Mouse (Mus musculus): ENCODE measurements around the gene Olfr92. TPM values are rescaled to one million over a fixed set of nuclear protein-coding genes. Genes with fewer than 3 reads are reported as not detected.

Gene Olfr92
- polyA plus RNA-seq (2017; shearing (Covaris generic)) = not detected

GRCm38 (mm10) chr17:37119988-37120387, at the start of gene Olfr92:
Gene Olfr92, minus strand, starts transcription at chr17:37120088.

GRCm38 (mm10) chr17:37161394-37161793, 41.5 kb upstream of the Olfr92 start, which contains the start of gene Olfr93:
Gene Olfr93, minus strand, starts transcription at chr17:37161494.

DNA sequence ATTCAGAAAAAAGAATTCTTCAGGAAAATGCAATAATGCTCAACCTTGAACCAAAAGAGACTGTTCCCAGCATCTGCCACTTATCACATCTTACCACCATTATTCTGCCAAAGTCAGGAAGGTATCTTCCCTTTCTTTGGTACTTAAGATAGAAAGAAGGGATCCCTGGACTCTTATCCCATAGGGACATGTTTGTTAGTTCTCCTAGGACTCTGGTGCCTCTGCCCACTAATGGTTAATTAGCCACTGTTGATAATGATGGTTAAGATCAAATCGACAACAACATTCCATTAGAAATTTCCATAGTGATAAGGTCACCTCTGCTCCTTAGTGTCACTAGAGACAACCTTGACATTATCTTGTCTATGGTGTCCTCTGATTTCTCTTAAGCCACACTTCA, 21.7 kb downstream of the Olfr92 start, which contains the start of gene Olfr91:
Olfr91 (minus strand) TSS at position 101 of the 400 bp plus-strand sequence.

DNA sequence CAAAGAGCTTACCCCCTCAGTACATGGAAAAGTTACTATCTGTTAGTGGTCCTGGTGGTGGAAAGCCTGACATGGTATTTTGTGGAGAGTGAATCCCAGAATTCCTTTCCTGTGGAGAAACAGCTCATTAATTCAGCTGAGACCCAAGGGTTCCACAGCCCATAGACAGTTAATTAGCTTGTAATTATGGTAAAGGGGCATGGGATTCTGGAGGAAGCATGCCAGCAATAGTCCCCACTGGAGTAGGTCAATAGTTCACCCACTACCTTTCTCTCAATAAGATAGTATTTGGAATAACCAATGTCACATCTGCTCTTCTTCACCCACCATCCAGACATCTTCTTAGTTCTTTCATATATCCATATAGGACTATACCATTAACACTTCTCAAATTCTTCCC, 31.5 kb downstream of the Olfr92 start, which contains the start of gene Olfr90:
Olfr90 (minus strand) TSS at position 101 of the 400 bp plus-strand sequence.

Other genes starting within 250 kb of the Olfr92 start
- not detected for gene Trim40, start 230.0 kb downstream of the Olfr92 start, polyA plus RNA-seq (2017; shearing (Covaris generic))
- not detected for gene Trim31, start 222.0 kb downstream of the Olfr92 start, polyA plus RNA-seq (2017; shearing (Covaris generic))
- gene Rnf39, start 177.2 kb downstream of the Olfr92 start, polyA plus RNA-seq (2017; shearing (Covaris generic)) = 0.86 TPM
- gene Ppp1r11, start 168.3 kb downstream of the Olfr92 start, polyA plus RNA-seq (2017; shearing (Covaris generic)) = 243 TPM
- gene Znrd1, start 161.5 kb downstream of the Olfr92 start, polyA plus RNA-seq (2017; shearing (Covaris generic)) = 133 TPM
- gene Znrd1as, start 161.5 kb downstream of the Olfr92 start, polyA plus RNA-seq (2017; shearing (Covaris generic)) = 2.6 TPM
- not detected for gene 2410137M14Rik, start 138.9 kb downstream of the Olfr92 start, polyA plus RNA-seq (2017; shearing (Covaris generic))
- gene H2-M5, start 130.6 kb downstream of the Olfr92 start, polyA plus RNA-seq (2017; shearing (Covaris generic)) = not detected
- not detected for gene Zfp57, start 118.9 kb downstream of the Olfr92 start, polyA plus RNA-seq (2017; shearing (Covaris generic))
- not detected for gene Mog, start 96.7 kb downstream of the Olfr92 start, polyA plus RNA-seq (2017; shearing (Covaris generic))
- gene Gabbr1, start 74.1 kb downstream of the Olfr92 start, polyA plus RNA-seq (2017; shearing (Covaris generic)) = 14.8 TPM
- not detected for gene Olfr90, start 31.6 kb downstream of the Olfr92 start, polyA plus RNA-seq (2017; shearing (Covaris generic))
- not detected for gene Olfr91, start 21.8 kb downstream of the Olfr92 start, polyA plus RNA-seq (2017; shearing (Covaris generic))
- not detected for gene Olfr93, start 41.4 kb upstream of the Olfr92 start, polyA plus RNA-seq (2017; shearing (Covaris generic))
- gene Ubd, start 73.8 kb upstream of the Olfr92 start, polyA plus RNA-seq (2017; shearing (Covaris generic)) = not detected
- gene Olfr94, start 80.9 kb upstream of the Olfr92 start, polyA plus RNA-seq (2017; shearing (Covaris generic)) = not detected
- gene Olfr95, start 93.0 kb upstream of the Olfr92 start, polyA plus RNA-seq (2017; shearing (Covaris generic)) = not detected
- gene Olfr96, start 100.1 kb upstream of the Olfr92 start, polyA plus RNA-seq (2017; shearing (Covaris generic)) = not detected
- gene Olfr97, start 117.2 kb upstream of the Olfr92 start, polyA plus RNA-seq (2017; shearing (Covaris generic)) = not detected
- gene Olfr98, start 143.7 kb upstream of the Olfr92 start, polyA plus RNA-seq (2017; shearing (Covaris generic)) = not detected
- 86.2 TPM for gene H2-M3, start 150.1 kb upstream of the Olfr92 start, polyA plus RNA-seq (2017; shearing (Covaris generic))
- 2.2 TPM for gene Olfr99, start 163.4 kb upstream of the Olfr92 start, polyA plus RNA-seq (2017; shearing (Covaris generic))
- not detected for gene Olfr101, start 184.2 kb upstream of the Olfr92 start, polyA plus RNA-seq (2017; shearing (Covaris generic))
- not detected for gene Olfr102, start 197.0 kb upstream of the Olfr92 start, polyA plus RNA-seq (2017; shearing (Covaris generic))
- not detected for gene Olfr103, start 219.6 kb upstream of the Olfr92 start, polyA plus RNA-seq (2017; shearing (Covaris generic))
- not detected for gene Olfr104-ps, start 239.5 kb upstream of the Olfr92 start, polyA plus RNA-seq (2017; shearing (Covaris generic))

All from effector memory CD4-positive, alpha-beta T cell, adult 5 months (primary cell).